Mouse (Mus musculus): ENCODE results near the gene Vat1l.

Vat1l gene

DNA sequence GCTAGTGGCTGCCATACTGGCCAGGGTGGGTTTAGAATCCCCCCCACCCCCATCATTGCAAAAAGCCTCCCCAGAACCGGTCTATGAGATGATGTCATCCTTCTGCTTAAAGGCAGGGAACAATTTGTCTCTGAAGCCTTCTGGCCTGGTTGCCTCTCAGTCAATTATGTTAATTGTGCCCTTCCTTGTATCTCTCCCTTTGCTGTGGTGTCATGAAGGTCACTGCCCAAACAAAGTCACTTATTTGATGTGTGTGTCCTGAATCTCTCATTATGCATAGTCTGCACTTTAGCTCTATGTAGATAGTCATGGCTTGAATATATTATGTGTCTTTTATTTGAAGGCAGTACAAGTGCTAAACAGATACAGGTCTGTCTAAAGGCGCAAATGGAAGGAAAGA is 92.8 kb downstream of the Vat1l start:
- no peak for DNase-seq

DNA sequence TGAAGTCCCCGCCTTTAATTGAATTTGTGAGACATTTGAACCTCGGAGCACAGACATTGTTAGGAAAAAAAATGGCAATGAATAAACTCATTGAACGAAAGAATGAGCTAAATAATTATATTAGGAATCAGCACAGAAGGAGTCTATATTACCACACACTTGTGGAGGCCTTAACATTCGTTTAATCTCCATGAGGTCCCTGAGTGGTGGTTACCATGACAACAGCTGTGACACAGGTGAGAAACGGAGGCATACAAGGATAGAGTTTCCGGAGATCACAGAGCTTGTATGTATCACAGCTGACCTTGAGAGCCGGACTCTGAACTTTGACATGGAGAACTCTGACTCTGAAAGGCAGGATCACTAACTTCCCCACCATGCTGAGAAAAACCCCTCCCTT is 94.7 kb downstream of the Vat1l start:
- DNase-seq = no peak

DNA sequence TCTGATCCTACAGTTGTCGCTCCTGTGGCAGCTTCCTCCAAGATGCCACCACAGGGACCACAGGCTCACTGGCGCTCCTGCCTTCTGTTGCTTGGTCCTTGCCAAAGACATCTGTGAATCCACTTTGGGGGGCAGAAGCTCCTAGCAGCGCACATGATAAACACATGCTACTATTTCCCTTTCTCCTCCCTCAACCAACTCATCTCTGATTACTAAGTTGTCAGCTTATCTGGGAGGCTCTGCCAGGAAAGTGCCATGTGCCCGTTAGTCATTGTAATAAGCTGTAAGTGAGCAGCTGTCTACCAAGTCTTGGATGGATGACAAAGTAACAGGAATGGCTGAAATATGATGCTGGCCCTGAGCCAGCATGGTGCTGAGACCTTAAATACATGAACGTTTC is 100.9 kb downstream of the Vat1l start:
- DNase-seq = no peak

DNA sequence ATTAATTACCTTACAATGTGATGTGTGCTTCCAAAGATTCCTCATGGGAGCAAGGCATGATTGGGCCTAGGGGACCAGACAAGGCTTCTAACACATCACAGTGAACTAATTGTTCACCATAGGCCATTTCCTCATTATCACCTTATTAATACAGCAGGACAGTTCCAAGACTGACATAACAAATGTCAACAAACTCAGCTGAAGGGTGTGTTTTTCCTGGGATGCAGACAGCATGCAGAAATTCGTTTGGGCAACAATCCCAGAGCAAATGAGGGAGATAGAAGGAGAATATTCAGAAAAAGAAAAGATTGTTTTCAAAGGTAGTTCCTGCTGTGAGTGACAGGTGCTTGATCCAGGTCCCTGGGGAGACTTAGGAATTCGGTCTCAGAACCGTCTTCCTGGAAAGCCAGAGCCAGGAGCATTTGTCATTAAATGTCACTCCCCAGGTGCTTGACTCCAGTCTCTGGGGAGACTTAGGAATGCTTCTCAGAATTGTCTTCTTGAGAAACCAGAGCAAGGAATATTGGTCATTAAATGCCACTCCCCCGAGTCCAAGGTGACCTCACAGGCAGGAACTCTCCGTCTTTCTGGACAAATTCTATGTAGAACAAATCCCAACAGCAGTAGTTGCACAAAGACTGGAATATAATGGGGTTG is 109.4 kb downstream of the Vat1l start:
- no peak for DNase-seq

DNA sequence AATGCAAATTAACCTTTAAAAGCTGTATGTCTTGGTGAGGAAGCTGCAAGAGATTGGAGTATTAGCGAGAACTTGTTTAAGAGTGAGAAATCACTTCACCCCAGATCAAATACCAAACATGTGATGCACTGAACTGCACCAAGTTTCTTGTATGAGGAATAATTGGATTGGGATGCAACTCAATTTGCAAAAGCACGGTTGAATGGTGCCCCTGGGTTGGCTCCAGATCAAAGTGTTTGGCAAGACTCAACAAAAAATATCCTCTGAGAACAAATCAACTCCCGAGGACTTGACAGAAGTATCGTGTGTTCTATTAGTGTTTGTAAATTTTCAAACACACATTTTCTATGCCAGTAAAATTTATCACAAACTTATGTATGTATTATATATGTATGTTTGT is 112.7 kb downstream of the Vat1l start:
- DNase-seq = no peak

DNA sequence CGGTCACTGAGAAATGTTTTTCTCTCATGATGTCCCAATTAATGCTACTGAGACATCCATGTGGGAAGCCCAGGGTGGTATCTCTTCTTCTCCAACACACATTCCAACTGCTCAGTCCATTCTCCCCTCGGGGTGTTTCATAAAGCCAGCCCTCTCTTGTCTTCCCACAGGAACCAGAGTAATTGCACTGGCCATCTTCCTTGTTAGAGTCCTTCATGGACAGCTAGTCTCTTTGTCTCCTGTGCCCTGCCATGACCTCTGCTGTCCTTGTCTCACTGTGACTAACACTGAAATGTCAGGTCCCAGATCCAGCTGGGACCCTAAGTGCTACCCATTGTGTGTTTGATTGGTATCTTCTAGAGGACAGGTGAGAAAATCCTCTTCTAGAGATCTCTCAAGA is 116.7 kb downstream of the Vat1l start:
- DNase-seq = no peak

DNA sequence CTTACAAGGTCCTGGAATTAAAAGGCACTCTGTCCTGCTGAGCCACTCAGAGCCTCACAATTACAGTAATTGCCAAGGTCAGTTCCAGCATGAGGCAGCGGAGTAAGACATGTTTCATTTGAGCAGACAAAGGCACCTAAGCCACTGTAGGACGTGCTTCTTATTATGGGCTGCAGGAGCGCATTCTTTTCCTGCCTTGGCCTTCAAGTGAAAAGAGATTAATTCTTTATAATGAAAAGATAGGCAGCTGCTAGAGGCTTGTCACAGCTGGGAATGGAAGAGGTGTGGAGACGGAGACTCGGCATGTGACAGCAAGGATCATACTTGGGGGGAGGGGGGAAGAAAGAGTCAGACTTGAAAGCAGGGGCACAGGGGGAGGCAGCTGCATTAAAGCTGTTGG is 126.5 kb downstream of the Vat1l start:
- DNase-seq = no peak

DNA sequence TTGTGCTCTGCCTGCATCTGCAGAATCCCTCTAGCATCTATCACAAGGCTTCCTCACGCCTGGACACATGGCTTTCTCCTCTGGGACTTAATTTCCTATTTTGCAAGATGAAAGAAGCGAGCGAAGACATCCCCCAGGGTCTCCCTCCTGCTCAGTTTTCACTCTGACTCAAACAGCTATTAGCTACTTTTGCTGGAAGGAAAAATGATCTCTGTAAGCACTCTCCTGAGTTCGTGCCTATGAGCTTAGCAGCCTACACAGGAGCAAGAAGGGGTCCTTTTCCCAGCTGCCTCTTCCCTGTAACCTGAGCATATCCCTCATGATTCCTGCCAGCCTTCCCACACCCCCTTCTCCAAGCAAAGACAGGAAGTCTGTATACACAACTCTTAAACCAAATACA is 127.5 kb downstream of the Vat1l start:
- no peak for DNase-seq

DNA sequence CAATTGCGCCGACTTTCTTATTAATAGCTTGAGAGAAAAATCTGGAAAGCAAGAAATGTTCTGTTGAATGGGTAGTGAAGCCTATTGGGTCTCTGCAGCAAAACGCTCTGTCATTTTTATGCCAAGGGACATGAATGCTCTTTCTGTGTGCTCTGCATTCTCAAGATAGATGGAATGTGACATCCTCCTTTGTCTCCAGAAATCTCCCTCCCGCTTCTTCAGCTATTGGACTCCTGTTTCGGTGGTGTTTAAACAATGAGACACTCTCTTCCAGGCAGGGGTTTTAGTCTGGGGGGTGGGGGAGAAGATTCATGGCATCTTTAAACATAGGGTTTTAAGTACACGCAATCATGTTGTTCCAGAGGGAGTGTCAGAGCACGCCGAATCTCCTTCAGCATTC is 130.3 kb downstream of the Vat1l start:
- no peak for DNase-seq

DNA sequence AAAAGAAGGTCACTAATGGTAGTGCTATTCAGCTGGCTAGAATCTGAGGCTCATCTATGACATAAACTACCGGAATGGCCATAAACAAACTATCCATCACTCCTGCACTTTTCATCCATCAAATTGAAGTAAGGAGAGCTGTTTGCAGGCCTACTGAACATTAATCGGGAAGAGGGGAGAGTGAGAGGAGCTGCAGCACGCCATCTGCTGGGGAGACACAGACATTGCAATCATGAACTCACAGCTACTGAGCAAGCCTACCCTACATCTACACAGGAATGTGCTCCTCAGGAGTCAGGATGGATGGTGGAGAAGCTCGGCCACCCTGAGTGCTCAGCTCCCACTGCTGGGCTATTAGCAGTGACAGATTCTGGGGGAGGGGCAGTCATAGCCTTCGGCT is 136.9 kb downstream of the Vat1l start:
- no peak for DNase-seq

DNA sequence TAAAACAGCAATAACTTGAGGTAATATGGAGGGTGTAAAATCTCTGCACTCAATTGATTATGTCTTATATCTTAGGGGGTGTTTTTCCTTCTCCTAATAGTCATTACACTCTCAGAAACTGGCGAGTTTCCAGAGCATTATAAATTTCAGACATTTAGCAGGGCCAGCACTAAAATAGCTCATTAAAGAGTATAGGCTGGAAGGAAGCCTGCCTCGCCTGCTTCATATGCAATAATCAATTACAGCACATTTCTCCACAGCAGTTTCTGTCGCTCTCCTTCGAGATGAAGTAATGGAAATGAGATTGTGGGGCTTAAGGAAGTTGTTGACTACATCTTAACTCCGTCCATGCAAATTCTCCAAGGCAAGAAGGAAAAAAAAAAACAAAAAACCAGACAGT is 139.4 kb downstream of the Vat1l start:
- DNase-seq = no peak

DNA sequence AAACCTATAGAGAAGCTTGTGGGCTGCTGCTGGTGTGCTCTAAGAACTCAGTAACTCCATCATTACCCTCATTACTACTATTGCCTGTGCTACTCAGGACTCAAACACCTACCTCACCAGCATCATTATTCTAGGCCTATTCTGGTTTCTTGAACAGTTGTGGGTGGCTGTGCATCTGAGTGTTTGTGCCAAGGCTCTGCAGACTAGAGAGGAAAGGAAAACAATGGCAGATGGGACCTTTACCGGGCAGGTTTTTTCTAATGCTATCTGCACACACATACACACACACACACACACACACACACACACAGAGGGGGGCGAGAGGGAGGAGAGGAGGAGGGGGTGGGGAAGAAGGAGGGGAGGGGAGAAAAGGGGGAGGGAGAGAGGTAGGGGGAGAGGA is 140.6 kb downstream of the Vat1l start:
- peak; percentile 19 for DNase-seq

DNA sequence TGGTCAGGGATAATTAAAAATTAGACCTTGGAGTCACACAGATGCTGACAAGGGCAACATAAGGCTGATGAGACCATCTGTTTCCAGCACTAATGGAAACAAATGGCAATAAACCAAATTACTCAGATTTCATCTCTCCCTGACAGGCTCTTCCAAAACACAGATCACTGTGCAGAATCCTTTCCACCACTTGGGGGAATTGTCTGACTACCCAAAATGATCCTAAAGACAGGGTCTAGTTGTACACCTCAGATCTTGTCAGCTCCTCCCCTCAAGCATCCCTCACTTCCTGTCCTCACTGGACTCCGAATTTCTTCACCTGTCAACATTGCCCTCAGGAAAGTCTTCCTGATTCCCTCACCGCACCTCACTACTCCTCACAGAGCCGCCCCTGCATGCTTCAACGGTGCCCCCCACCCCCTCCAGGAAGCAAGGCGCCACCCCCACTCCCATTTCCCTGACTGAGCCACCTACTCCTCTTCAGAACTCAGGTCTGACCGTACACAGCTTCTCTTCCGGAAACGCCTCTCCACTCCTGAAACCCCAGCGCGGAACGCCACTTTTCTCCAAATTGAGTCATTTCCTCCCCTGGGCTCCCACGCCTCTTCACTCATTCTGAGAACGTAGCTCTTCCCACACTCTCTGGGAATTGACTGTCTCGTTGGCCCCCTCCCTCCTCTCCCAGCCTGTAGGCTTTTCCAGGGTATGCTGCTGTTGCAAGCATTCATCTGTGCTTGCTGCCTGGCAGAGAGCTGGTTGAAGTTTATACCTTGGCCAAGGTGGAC is 146.4 kb downstream of the Vat1l start:
- peak; percentile 83 for DNase-seq

DNA sequence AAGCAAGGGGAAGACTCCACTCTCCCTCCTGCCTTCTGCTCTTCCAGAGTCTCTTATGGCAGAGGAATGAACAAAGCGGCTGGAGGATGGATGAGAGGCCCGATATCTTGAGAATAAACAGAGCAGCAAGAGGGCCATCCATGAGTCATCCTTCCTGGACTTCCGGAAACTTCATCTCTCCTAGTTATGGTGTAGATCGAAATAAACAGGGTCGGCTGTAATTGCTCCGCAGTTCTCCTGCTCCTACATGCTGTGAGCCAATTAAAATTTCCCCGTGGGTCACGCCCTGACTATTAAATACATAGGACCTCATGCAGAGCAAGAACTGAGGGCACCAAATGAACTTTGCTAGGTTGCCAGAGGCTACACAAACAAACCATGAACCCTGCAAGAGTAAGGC is 155.1 kb downstream of the Vat1l start:
- no peak for DNase-seq

DNA sequence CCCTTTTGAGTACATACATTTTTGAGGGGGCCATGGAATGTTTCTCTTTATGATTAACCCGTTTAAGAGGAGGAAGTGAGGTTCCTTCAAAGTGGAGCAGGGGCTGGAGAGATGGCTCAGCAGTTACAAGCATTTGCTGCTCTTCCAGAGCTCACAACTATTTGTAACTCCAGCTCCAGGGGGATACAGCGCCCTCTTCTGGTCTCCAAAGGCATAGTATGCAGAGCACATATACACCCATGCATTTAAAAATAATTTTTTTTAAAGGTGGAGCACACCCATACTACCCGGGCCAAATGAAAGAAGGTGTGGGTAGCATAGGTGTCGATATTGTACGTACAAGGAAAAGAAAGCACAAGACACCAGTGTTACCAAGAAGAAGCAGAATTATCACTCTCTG is 157.8 kb downstream of the Vat1l start:
- DNase-seq = no peak

DNA sequence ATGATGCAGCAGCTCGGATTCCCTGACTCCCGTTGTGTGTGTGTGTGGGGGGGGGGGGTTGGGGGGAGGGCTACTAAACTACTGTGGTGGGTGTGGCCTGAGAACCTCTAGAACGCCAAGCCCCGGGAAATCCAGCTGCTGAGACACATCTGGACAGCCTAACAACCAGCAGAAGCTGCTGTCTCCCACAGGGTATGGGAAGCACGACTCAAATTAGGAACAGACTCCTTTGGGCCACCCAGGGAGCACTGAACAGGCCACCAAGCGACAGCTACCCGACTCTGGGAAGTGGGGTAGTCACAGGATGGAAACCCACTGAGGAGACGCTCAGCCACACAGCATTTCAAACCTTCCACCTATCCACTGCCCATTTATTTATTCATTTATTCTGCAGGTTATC is 158.2 kb downstream of the Vat1l start:
- DNase-seq = no peak

DNA sequence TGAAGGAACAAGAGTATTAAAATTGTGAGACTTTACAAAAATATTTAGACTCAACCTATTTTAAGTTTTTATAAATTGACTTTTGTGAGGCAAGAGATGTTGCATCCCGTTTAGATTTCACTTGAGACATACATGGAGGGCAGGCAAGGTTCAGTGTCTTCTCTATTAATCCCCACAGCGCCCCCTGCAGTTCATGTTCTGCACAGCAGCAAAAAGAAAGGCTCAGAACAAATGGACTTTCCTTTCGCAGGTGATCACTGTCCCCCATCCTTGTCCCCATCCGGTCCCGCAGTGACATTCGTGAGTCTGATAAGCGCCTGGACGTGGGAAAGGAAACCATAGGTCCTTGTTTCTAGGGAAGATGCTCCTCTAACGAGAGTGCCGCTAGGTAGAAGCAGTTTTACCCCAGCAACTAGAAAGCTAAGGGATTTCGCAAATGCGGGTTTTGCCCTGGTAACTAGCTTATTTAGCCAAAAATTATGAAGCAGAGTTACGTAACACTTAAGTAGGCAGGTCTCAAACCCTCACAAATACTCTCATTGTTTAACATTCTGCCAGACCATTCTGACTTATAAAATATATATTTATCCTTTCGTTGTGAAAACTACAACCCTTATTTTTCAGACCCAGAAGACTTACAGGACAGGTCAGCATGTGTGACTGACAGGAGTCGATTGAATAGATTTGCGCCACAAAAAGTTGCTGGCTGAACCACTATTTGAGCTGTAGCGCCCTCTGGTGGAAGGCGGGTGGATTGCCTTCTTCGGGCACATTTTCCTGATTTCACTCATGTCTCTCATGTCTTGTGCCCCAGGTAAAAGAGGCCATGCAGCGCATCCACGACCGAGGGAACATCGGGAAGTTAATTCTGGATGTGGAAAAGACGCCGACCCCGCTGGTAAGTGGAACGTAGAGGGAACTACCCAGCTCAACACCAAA is 163.9 kb downstream of the Vat1l start:
- DNase-seq = peak; percentile 71

DNA sequence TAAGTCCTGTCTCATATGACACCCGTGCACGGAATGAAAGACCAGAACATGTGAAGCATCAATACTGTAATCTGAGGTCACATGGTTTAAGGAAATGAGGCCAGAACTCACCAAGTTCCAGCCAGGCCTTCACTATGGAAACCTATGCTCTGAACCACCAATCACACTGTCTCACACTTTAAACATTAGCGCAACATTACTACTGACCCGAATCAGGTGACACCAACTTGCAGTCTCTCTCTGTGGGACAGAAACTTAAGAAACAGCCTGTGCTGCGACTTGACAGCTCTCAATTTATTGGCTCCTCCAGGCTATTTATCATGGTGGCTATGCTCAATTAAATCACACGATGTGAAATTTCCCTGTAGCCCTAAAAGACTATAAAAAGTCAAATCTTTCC is 169.0 kb downstream of the Vat1l start:
- no peak for DNase-seq

DNA sequence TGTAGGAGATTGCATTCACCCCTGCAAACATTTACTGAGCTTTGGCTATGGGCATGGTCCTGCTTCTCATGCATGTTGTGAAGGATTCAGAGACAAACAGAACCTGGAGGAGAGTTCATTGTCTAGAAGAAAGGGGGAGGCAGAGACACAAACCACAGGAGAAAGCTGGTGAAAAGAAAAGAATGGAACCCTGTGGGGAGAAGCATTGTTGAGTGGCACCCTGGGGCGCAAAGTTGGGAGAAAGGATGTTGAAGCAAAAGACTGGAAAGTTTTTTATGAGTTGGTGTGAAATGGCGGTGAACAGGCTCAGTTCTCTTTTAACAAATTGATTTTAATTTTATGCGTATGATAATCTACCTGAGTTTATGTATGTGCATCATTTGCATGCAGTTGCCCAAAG is 178.8 kb downstream of the Vat1l start:
- DNase-seq = no peak

DNA sequence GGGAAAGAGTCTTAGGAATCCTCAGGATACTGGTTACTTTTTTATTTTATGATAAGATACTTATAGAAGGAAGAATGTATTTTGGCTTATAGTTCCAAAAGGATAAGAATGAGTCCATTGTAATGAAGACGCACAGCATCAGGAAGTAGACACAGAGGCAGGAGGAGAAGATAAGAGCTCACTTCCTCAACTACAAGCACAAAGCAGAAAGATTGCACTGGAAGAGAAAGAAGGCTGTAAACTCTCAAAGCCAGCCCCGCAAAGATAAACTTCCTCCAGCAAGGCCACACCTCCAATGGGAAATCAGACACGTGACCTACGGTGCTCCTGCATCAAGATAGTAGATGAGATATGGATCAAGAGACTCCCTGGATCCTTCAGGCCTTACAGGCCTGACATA is 182.1 kb downstream of the Vat1l start:
- no peak for DNase-seq

DNA sequence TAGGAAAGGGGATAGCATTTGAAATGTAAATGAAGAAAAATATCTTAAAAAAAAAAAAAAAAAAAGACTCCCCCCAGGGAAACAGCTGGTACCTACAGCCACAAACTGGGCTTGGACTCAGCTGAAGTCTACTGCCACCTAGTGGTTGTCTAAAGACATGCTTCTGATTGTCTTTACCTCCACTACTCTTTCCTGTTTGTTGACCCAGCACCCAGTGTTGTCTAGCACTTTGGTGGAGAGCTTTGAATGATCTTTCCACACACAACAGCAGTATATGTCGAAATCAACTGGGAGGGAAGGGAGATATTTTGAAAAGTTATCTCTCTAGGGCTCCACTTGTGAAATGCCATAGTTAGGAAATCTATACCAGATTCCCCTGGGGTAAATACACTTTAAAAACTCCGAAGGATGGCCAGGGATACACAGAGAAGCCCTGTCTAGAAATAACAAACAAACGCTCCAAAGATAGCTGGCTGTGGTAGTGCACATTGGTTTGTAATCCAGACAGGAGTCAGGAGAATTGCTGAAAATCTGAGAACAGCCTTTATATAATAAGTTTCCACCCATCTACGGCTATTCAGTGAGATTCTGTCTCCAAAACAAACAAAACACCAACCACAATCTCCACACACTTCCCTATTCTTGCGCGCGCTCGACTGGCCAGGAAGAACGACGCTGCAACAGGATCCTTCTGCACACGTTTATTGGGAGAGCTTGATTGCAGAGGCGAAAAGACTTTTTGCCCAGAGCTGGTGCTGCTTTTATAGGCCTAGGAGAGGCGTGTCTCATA is 185.2 kb downstream of the Vat1l start:
- DNase-seq = no peak

DNA sequence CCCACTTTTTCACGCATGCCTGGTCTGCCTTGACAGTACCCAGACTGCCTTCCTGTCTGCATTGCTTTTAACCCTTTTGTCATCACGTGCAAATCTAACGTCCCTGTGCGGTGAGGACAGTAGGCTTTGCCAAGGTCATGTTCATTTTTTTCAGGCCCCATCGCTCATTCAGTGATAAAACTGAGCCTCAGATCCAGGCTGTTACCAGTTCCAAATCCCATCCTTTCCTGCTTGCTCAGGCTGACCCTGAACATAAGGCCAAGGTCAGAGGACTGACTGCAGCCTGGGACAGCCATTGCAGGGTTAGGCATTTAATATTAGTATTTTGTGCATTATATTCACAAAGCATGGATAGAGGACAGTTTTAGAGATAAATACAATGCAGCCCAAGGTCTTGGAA is 192.9 kb downstream of the Vat1l start:
- no peak for DNase-seq

DNA sequence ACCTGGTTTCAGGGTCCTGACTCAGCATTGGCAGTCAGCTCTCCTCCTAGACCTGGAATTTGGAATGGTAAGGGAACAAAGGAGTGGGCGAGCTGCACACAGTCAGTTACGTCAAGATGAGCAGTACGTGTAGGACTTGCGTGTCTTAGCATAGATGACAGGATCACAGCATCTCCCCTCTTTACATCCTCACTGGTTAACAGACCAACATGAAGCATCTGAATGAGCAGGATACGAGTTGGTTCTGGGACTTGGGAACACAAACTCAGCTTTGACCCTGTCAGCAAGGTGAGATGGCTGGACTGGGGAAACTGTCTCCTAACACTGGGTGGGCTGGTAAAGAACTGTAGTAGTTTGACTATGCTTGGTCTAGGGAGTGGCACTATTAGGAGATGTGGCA is 193.9 kb downstream of the Vat1l start:
- DNase-seq = no peak
